Mouse (Mus musculus) CH12.LX (cell line): ENCODE data around the gene Tacc2. TPM values are rescaled to one million over a fixed set of nuclear protein-coding genes. Genes with fewer than 3 reads are reported as not detected.
A peak's percentile ranks its signal among the peaks of the same experiment; 100 is the strongest.

Experiments
- DNase-seq: peaks from one replicate; pipeline ENCODE4 v3.0.0-alpha.2; 2013; ENCODE audit errors: extremely low read depth
- H3K27ac ChIP-seq: 2 replicates; pipeline ENCODE4 v1.5.1; 2012; ENCODE audit warnings: low read depth, mild to moderate bottlenecking, control low read depth, moderate library complexity; ENCODE audit not compliant: insufficient read depth
- H3K27me3 ChIP-seq: replicated peaks from 2 replicates; pipeline ENCODE3; 2012; ENCODE audit warnings: inconsistent platforms
- H3K36me3 ChIP-seq, 2 experiments: replicated peaks in 1 of 2; 2 replicates each; pipeline versions ENCODE3 to v1.6.1; 2012; ENCODE audit warnings: inconsistent platforms in 1 of 2, low read length in 1 of 2, mild to moderate bottlenecking in 1 of 2, mixed read lengths in 1 of 2, moderate library complexity in 1 of 2; ENCODE audit not compliant: control insufficient read depth in 1 of 2, insufficient read depth in 1 of 2
- H3K4me1 ChIP-seq, 2 experiments: 2 replicates each; pipeline ENCODE4 v1.6.1; 2012; ENCODE audit warnings: inconsistent platforms in 1 of 2, moderate library complexity in 1 of 2; ENCODE audit not compliant: insufficient read depth in 2 of 2, control insufficient read depth in 1 of 2
- H3K4me2 ChIP-seq: 2 replicates; pipeline ENCODE4 v1.6.1; 2012; ENCODE audit warnings: low read depth, mild to moderate bottlenecking, control low read depth; ENCODE audit not compliant: poor library complexity, insufficient read depth, severe bottlenecking
- H3K4me3 ChIP-seq, 3 experiments: fragments of 150-350 bp in 1 of 3; sonication (generic) in 1 of 3; replicated peaks in 1 of 3; 2 replicates each; pipeline versions ENCODE3 to v1.5.1; 2011 to 2012; ENCODE audit warnings: low read depth in 2 of 3, low read length in 2 of 3, mild to moderate bottlenecking in 2 of 3, moderate library complexity in 2 of 3, control low read depth in 1 of 3, improper control_type of control experiment in 1 of 3, inconsistent platforms in 1 of 3, mixed read lengths in 1 of 3; ENCODE audit not compliant: poor library complexity in 1 of 3
- H3K79me2 ChIP-seq: replicated peaks from 2 replicates; pipeline ENCODE4 v1.6.1; 2012; ENCODE audit warnings: mild to moderate bottlenecking, moderate library complexity; ENCODE audit not compliant: control insufficient read depth, poor library complexity, insufficient read depth, severe bottlenecking; ENCODE audit errors: extremely low read depth
- H3K9ac ChIP-seq: 2 replicates; pipeline ENCODE4 v1.6.1; 2012; ENCODE audit warnings: low read depth, mild to moderate bottlenecking, control low read depth, moderate library complexity; ENCODE audit not compliant: insufficient read depth
- H3K9me3 ChIP-seq: replicated peaks from 2 replicates; pipeline ENCODE3; 2012; ENCODE audit warnings: low read length, inconsistent platforms, mixed read lengths
- BHLHE40 ChIP-seq: IDR thresholded peaks from 2 replicates; pipeline ENCODE4 v1.6.1; 2011; ENCODE audit warnings: mild to moderate bottlenecking, low read depth, low read length, improper control_type of control experiment
- CTCF ChIP-seq, 2 experiments: IDR thresholded peaks in 1 of 2; conservative IDR thresholded peaks in 1 of 2; 2 replicates each; pipeline ENCODE4 v1.5.1; 2011 to 2012; ENCODE audit warnings: low read depth in 2 of 2, low read length in 2 of 2, improper control_type of control experiment in 1 of 2, inconsistent platforms in 1 of 2, mild to moderate bottlenecking in 1 of 2, moderate library complexity in 1 of 2
- ELF1 ChIP-seq: IDR thresholded peaks from 2 replicates; pipeline ENCODE4 v1.6.1; 2014; ENCODE audit warnings: low read depth, mild to moderate bottlenecking, inconsistent platforms, low read length, improper control_type of control experiment
- HCFC1 ChIP-seq: IDR thresholded peaks from 2 replicates; pipeline ENCODE4 v1.6.1; 2012; ENCODE audit warnings: low read depth, mild to moderate bottlenecking, inconsistent platforms, low read length, improper control_type of control experiment
- JUN ChIP-seq: IDR thresholded peaks from 2 replicates; pipeline ENCODE4 v1.6.1; 2011; ENCODE audit warnings: low read depth, mild to moderate bottlenecking, low read length, improper control_type of control experiment, moderate library complexity; ENCODE audit not compliant: insufficient read depth
- JUND ChIP-seq: conservative IDR thresholded peaks from 2 replicates; pipeline ENCODE4 v1.6.1; 2011; ENCODE audit warnings: low read depth, low read length, improper control_type of control experiment
- KAT2A ChIP-seq: IDR thresholded peaks from 2 replicates; pipeline ENCODE4 v1.6.1; 2012; ENCODE audit warnings: low read length, improper control_type of control experiment, inconsistent platforms; ENCODE audit not compliant: insufficient replicate concordance
- MAZ ChIP-seq: IDR thresholded peaks from 2 replicates; pipeline ENCODE4 v1.6.1; 2012; ENCODE audit warnings: low read depth, mild to moderate bottlenecking, inconsistent platforms, low read length, improper control_type of control experiment, moderate library complexity
- MXI1 ChIP-seq: IDR thresholded peaks from 2 replicates; pipeline ENCODE4 v1.6.1; 2011; ENCODE audit warnings: mild to moderate bottlenecking, low read depth, low read length, improper control_type of control experiment
- MYC ChIP-seq: IDR thresholded peaks from 2 replicates; pipeline ENCODE4 v1.6.1; 2011; ENCODE audit warnings: low read depth, mild to moderate bottlenecking, improper control_type of control experiment, low read length
- POLR2AphosphoS2 ChIP-seq: IDR thresholded peaks from 2 replicates; pipeline ENCODE4 v1.6.1; 2011; ENCODE audit warnings: low read depth, low read length, improper control_type of control experiment
- UBTF ChIP-seq: IDR thresholded peaks from 2 replicates; pipeline ENCODE4 v1.6.1; 2012; ENCODE audit warnings: low read depth, mild to moderate bottlenecking, inconsistent platforms, low read length, improper control_type of control experiment, moderate library complexity
- USF1 ChIP-seq: IDR thresholded peaks from 2 replicates; pipeline ENCODE4 v1.6.1; 2014; ENCODE audit warnings: low read depth, mild to moderate bottlenecking, inconsistent platforms, low read length, improper control_type of control experiment
- ZKSCAN1 ChIP-seq: IDR thresholded peaks from 2 replicates; pipeline ENCODE4 v1.6.1; 2012; ENCODE audit warnings: low read depth, inconsistent platforms, low read length, improper control_type of control experiment, borderline replicate concordance
- ZMIZ1 ChIP-seq: IDR thresholded peaks from 2 replicates; pipeline ENCODE4 v1.6.1; 2012; ENCODE audit warnings: low read depth, mild to moderate bottlenecking, inconsistent platforms, low read length, improper control_type of control experiment
- ZNF384 ChIP-seq: IDR thresholded peaks from 2 replicates; pipeline ENCODE4 v1.6.1; 2012; ENCODE audit warnings: low read depth, low read length, improper control_type of control experiment, inconsistent platforms
- dilution Hi-C: fragments of 300-500 bp; cut with MboI; formaldehyde crosslinking; loops from 2 replicates; pipeline ENCODE4 v1.14.3; 2020; ENCODE audit warnings: low sequenced_read_pairs; ENCODE audit not compliant: extremely low pct_unique_long_range_greater_than_20kb, extremely low pct_ligation_motif_present
- in situ Hi-C: fragments of 300-500 bp; cut with MboI; formaldehyde crosslinking; loops from 3 replicates; pipeline ENCODE4 v1.14.3; 2019; ENCODE audit warnings: low sequenced_read_pairs, low pct_ligation_motif_present, low pct_unique_long_range_greater_than_20kb, mixed read lengths
- polyA plus RNA-seq: library from polyadenylated mRNA; unstranded; fragments of >175 nt; gene quantifications from 2 replicates; pipeline ENCODE4 v1.2.1, GENCODE M21; 2012; ENCODE audit warnings: low read depth; ENCODE audit not compliant: insufficient read length
- total RNA-seq, 2 experiments: library from RNA; depleted of rRNA; stranded (reverse); fragments of 300-350 nt in 1 of 2; fragments of >200 nt in 1 of 2; gene quantifications; 2 replicates each; pipeline ENCODE4 v1.2.3; 2012 to 2014

Gene Tacc2
- total and polyA plus RNA-seq, 3 experiments, result 0.13 to 0.41 TPM; not detected in 1

GRCm38 (mm10) chr7:130543181-130543580 lies 34.1 kb upstream of the Tacc2 start:
- Histone ChIP-seq H3K4me1 (peaks cover 10 to 21% of the 10 kb centered on the region in 2 experiments; a peak in 3 of 4 replicates), H3K4me2 (no peak overlapping the region), H3K27me3 (no peaks in the 10 kb centered on the region), H3K79me2 (peaks cover 38% of the 10 kb centered on the region), H3K4me3 (no peak overlapping the region), H3K9me3 (no peaks in the 10 kb centered on the region), H3K36me3 (peaks cover 46 to 70% of the 10 kb centered on the region in 2 experiments), H3K9ac (no peak overlapping the region), H3K27ac (no peak overlapping the region)
- TF ChIP-seq BHLHE40 (no peak), ZNF384 (no peak), MAZ (no peak), POLR2AphosphoS2 (no peak), ELF1 (no peak), USF1 (no peak), CTCF (conservative IDR thresholded peaks at IDR 0.05 in 1 of 2, IDR thresholded peaks at IDR 0.05 in 1 of 2; ENCODE audit: low read depth in 2 of 2, low read length in 2 of 2) (no peak), JUN (no peak), ZMIZ1 (no peak), MYC (no peak), ZKSCAN1 (no peak), UBTF (no peak), MXI1 (no peak), JUND (no peak), HCFC1 (no peak)
- in situ Hi-C loops (no loop called here), dilution Hi-C loops (no loop called here)
- DNase-seq, result no peak

GRCm38 (mm10) chr7:130545401-130545800 lies 31.8 kb upstream of the Tacc2 start:
- Histone ChIP-seq H3K27ac (no peak overlapping the region), H3K36me3 (peaks cover 28 to 47% of the 10 kb centered on the region in 2 experiments), H3K9me3 (peaks cover 9% of the 10 kb centered on the region), H3K4me1 (peaks cover 10 to 21% of the 10 kb centered on the region in 2 experiments; a peak in 3 of 4 replicates), H3K27me3 (peaks cover 13% of the 10 kb centered on the region), H3K79me2 (peaks cover 38% of the 10 kb centered on the region), H3K4me2 (peak overlapping the region; percentile 81; the same call in 1 of the 2 replicates), H3K9ac (peak overlapping the region; percentile 90; the same call in 1 of the 2 replicates), H3K4me3 (peak overlapping the region in 1 of 3 experiments; percentile 79)
- in situ Hi-C loops (no loop called here), dilution Hi-C loops (no loop called here)
- TF ChIP-seq KAT2A, result no peak
- no peak for DNase-seq
